Mouse (Mus musculus) liver, adult 2 months (tissue): ENCODE measurements around the gene Eps8l2. TPM values are rescaled to one million over a fixed set of nuclear protein-coding genes. Genes with fewer than 3 reads are reported as not detected.

Experiments
- DNase-seq: peaks from one replicate; pipeline ENCODE4 v3.0.0-alpha.2; 2011; ENCODE audit warnings: low read depth, low spot score; ENCODE audit errors: extremely low read depth
- H3K27ac ChIP-seq: fragments of 200-500 bp; replicated peaks from 2 replicates; pipeline ENCODE4 v1.5.1; 2012; ENCODE audit warnings: low read depth, mild to moderate bottlenecking, control low read depth, inconsistent platforms, low read length; ENCODE audit not compliant: insufficient read depth
- H3K27me3 ChIP-seq: fragments of 200-500 bp; 2 replicates; pipeline ENCODE4 v1.6.1; 2012; ENCODE audit warnings: mild to moderate bottlenecking, moderate library complexity, low read length, inconsistent platforms; ENCODE audit not compliant: control insufficient read depth, insufficient read depth
- H3K36me3 ChIP-seq: fragments of 200-500 bp; 2 replicates; pipeline ENCODE4 v1.6.1; 2012; ENCODE audit warnings: low read length, inconsistent platforms; ENCODE audit not compliant: control insufficient read depth, insufficient read depth
- H3K4me1 ChIP-seq: fragments of 200-500 bp; 2 replicates; pipeline ENCODE4 v1.6.1; 2011; ENCODE audit warnings: low read length; ENCODE audit not compliant: control insufficient read depth, insufficient read depth
- H3K4me3 ChIP-seq: fragments of 200-500 bp; 2 replicates; pipeline ENCODE4 v1.5.1; 2011; ENCODE audit warnings: low read depth, mild to moderate bottlenecking, control low read depth, low read length, moderate library complexity; ENCODE audit not compliant: insufficient read depth
- H3K79me2 ChIP-seq: fragments of 200-500 bp; 2 replicates; pipeline ENCODE4 v1.6.1; 2012; ENCODE audit warnings: inconsistent platforms, mild to moderate bottlenecking, low read length, moderate library complexity; ENCODE audit not compliant: control insufficient read depth, insufficient read depth
- H3K9ac ChIP-seq: fragments of 200-500 bp; 2 replicates; pipeline ENCODE4 v1.6.1; 2012; ENCODE audit warnings: low read depth, mild to moderate bottlenecking, control low read depth, inconsistent platforms, low read length
- CTCF ChIP-seq: fragments of 200-500 bp; IDR thresholded peaks from 2 replicates; pipeline ENCODE4 v1.5.1; 2011; ENCODE audit warnings: low read depth, low read length, control low read depth
- POLR2A ChIP-seq: fragments of 200-500 bp; IDR thresholded peaks from 2 replicates; pipeline ENCODE4 v1.6.1; 2011; ENCODE audit warnings: low read length, control low read depth; ENCODE audit not compliant: insufficient read depth; ENCODE audit errors: extremely low read depth
- WGBS: fragments of 180-500 bp; shearing (Covaris S2); methylation state at CpG from one replicate; pipeline ENCODE4 v1.1.7; 2018; 5-methylcytosine and 5-hydroxymethylcytosine counted together
- polyA plus RNA-seq: library from polyadenylated mRNA; depleted of rRNA; stranded (reverse); fragments of >200 nt; gene quantifications from 2 replicates; pipeline ENCODE4 v1.2.3, GENCODE M21; 2012
- total RNA-seq: library from RNA; depleted of rRNA; stranded (reverse); fragments of >200 nt; gene quantifications from 2 replicates; pipeline ENCODE4 v1.2.3, GENCODE M21; 2014

Eps8l2 gene
- total and polyA plus RNA-seq, 2 experiments = 17.4 to 117 TPM

DNA sequence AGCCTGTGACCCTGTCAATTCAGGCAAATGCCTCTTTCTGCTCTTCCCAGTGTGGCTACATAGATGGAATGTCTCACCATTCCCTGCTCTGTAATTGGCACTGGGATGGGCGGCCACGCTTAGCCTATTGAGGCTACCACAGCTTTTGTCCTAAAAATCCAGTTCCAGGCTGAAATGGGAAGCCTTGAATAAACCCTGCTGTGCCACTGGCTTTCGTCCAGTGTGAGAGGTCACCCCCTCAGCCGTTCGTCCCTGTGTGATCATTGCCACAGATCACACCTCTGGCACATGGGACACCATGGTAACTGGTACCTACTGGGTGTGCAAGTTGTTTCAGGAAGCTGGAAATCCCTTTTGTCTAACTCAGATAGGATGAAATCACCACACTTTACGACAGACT lies 34.9 kb downstream of the Eps8l2 start:
- no peaks in the 10 kb centered on the region for H3K79me2 ChIP-seq
- H3K27ac ChIP-seq = no peak overlapping the region
- H3K9ac ChIP-seq = no peak overlapping the region
- no peak overlapping the region for H3K4me3 ChIP-seq
- no peaks in the 10 kb centered on the region for H3K36me3 ChIP-seq
- no peaks in the 10 kb centered on the region for H3K4me1 ChIP-seq
- TF ChIP-seq CTCF (no peak), POLR2A (no peak)
- 48% methylated on average over 6 of the region's 6 CpGs for WGBS
- peak; percentile 51 for DNase-seq
- H3K27me3 ChIP-seq = no peaks in the 10 kb centered on the region

DNA sequence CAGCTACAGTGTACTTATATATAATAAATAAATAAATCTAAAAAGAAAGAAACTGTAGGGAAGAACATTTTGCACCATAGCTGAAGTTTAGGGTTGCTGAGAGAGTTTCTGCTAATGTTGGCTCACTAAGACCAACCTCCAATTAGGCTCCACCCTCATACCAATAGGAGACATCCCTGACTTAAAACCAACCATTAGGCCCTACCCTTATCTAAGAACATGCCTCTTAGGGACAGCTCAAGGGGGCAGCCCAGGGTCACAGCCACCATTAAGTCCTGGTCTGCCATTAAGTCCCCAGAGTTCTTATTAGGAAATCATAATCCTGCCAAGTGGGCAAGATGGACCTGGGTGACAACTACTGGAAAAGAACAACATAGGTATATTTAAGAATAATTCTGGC lies 35.7 kb downstream of the Eps8l2 start:
- no peak overlapping the region for H3K27ac ChIP-seq
- TF ChIP-seq POLR2A (no peak), CTCF (no peak)

DNA sequence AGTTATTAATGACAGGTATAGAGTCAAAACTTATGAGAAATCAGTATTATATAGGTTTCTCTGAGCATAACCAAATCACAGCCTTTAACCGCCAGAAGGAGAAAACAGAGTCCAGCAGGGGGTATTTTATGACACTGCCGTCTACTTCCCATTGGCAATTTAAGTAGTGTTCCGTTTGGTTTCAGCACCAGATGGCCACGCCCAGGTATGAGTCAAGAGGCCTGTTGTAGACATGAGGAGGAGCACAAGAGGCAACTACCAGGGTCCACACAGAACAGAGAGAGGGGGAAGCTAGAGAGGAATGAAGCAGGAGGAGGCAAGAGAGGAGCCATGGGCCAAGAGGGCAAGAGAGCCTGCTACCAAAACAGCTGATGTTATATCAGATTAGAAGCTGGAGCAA lies 40.9 kb downstream of the Eps8l2 start:
- no peaks in the 10 kb centered on the region for H3K27me3 ChIP-seq
- no peak overlapping the region for H3K4me3 ChIP-seq
- H3K27ac ChIP-seq = no peak overlapping the region
- TF ChIP-seq POLR2A = no peak
- no peak for TF ChIP-seq CTCF
- no peaks in the 10 kb centered on the region for H3K79me2 ChIP-seq
- no peak overlapping the region for H3K9ac ChIP-seq
- no peaks in the 10 kb centered on the region for H3K36me3 ChIP-seq
- H3K4me1 ChIP-seq = no peaks in the 10 kb centered on the region
- WGBS = 77% methylated on average over 4 of the region's 4 CpGs
- DNase-seq = no peak

More for the DNA sequence above, 35.7 kb downstream of the Eps8l2 start:
- no peak overlapping the region for H3K4me3 ChIP-seq
- no peaks in the 10 kb centered on the region for H3K4me1 ChIP-seq
- no peaks in the 10 kb centered on the region for H3K36me3 ChIP-seq
- H3K79me2 ChIP-seq = no peaks in the 10 kb centered on the region
- no peaks in the 10 kb centered on the region for H3K27me3 ChIP-seq
- H3K9ac ChIP-seq = no peak overlapping the region
- no peak for DNase-seq

DNA sequence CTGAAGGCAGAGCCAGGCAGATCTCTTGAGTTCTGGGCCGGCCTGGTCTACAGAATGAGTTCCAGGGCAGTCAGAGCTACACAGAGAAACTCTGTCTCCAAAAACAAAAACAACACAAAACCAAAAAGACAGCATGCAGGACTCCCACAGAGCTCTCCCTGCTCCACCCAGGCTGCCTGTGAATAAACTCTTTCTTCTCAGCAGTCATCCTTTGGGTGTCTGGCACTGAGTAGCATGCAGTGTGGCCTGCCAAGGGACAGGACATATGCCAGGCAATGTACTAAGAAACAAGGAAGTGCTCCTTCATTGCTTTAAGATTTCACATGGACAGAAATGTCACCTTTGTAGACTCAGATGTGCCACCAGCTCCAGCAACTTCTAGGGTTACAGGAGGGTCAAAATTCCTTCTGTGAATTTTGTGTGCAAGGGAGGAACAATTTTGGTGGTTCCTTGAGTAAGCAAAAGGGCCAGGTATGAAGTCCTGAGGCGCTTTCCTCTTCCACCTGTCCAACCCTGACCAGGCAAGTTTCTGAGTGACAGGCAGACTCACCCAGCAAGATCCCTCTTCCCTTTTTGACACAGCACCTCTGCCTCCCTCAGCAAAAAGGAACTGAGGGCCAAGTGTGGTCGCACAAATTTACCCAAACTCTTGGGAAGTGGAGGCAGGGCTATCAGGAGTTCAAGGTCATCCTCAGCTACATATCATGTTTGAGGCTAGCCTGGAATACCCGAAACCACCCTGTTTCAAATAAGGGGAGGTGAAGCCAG lies 42.6 kb downstream of the Eps8l2 start:
- no peak for TF ChIP-seq POLR2A
- no peak for TF ChIP-seq CTCF
- Histone ChIP-seq H3K4me1 (no peaks in the 10 kb centered on the region), H3K9ac (no peak overlapping the region), H3K79me2 (no peaks in the 10 kb centered on the region), H3K36me3 (no peaks in the 10 kb centered on the region), H3K4me3 (no peak overlapping the region), H3K27me3 (no peaks in the 10 kb centered on the region), H3K27ac (no peak overlapping the region)
- 79% methylated on average over 4 of the region's 4 CpGs for WGBS
- no peak for DNase-seq

DNA sequence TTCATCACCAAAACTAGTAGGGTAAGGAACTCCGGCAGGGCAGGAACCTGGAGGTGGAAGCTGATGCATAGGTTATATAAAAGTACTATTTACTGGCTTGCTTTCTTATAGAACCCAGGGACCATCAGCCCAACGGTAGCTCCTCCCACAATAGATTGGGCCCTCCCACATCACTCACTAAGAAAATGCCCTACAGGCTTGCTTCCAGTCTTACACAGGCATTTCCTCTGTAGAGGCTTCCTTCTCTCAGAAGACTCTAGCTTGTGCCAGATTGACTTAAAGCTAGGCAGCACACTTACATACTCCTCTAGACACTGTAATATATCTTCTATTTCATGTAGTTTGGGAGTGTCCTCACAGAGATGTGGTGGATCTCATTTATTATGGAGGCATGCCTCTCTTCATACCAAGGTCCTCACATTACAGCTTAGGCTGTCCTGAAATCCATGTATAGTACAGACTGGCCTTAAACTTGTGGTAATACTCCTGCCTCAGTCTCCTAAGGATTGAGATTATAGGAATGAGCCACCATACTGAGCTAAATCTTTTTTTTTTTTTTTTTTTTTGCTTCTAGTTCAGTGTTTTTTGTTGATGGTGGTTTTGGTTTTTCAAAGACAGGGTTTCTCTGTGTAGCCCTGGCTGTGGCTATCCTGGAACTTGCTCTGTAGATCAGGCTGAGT lies 49.3 kb downstream of the Eps8l2 start:
- Histone ChIP-seq H3K79me2 (peaks cover 5% of the 10 kb centered on the region; the same call in 1 of the 2 replicates), H3K36me3 (no peaks in the 10 kb centered on the region), H3K27ac (no peak overlapping the region), H3K4me3 (no peak overlapping the region), H3K27me3 (no peaks in the 10 kb centered on the region), H3K4me1 (peaks cover 9% of the 10 kb centered on the region), H3K9ac (no peak overlapping the region)
- TF ChIP-seq CTCF (no peak), POLR2A (no peak)
- DNase-seq = no peak
- WGBS = 53% methylated on average over 2 of the region's 2 CpGs

DNA sequence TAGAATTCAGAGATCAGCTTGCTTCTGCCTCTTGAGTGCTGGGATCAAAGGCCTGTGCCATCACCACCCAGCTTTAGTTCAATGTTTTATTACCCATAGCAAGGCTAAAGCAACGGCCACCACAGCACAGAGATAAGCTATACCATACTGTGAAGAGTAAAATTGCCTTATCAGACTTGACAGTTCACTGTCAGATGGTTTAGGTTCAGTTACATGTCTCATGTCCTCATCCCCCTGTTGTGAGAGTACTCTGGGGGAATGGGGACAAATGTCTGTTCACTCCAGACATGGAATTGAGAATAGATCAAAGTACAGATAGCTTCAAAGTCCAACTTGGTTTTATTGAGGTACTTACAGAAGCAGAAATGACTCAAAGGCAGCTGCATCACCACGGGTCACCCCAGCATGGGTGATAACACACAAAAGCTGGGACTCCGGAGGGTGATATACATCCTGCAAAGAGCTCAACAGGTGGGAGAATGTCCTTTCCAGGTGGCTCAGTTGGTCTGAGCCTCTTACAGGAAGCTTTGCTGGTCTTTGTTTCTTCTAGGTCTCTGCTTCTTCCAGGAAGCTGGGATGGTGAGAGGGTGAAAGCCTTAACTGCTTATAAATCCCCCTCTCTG lies 49.9 kb downstream of the Eps8l2 start:
- Histone ChIP-seq H3K36me3 (no peaks in the 10 kb centered on the region), H3K79me2 (peaks cover 5% of the 10 kb centered on the region; the same call in 1 of the 2 replicates), H3K27me3 (no peaks in the 10 kb centered on the region), H3K27ac (no peak overlapping the region), H3K9ac (no peak overlapping the region), H3K4me1 (peaks cover 12% of the 10 kb centered on the region), H3K4me3 (no peak overlapping the region)
- TF ChIP-seq CTCF = no peak
- TF ChIP-seq POLR2A = no peak
- no peak for DNase-seq
- 55% methylated on average over 3 of the region's 3 CpGs for WGBS
